Mouse (Mus musculus) neural tube, embryonic 11.5 days (tissue): ENCODE results near the gene Gm45062. TPM values are rescaled to one million over a fixed set of nuclear protein-coding genes. Genes with fewer than 3 reads are reported as not detected.

Source experiments
- ATAC-seq: fragments of 200-750 bp; cut with Nextera tagmentation; 2 replicates; pipeline ENCODE4 v1.8.0; 2017; ENCODE audit warnings: moderate number of reproducible peaks, mild to moderate bottlenecking, moderate TSS enrichment, moderate library complexity; ENCODE audit not compliant: insufficient read depth, low FRiP score, low TSS enrichment
- DNase-seq: peaks from one replicate; pipeline ENCODE4 v3.0.0-alpha.2; 2015; ENCODE audit warnings: low spot score
- H3K27ac ChIP-seq: fragments of 300-500 bp; sonication (generic); 2 replicates; pipeline ENCODE4 v1.5.1; 2014; ENCODE audit warnings: low read depth, mild to moderate bottlenecking, low read length
- H3K27me3 ChIP-seq: fragments of 300-500 bp; sonication (generic); 2 replicates; pipeline ENCODE4 v1.6.1; 2014; ENCODE audit warnings: mild to moderate bottlenecking, low read length, mixed read lengths; ENCODE audit not compliant: control insufficient read depth, insufficient read depth
- H3K36me3 ChIP-seq: fragments of 300-500 bp; sonication (generic); 2 replicates; pipeline ENCODE4 v1.6.1; 2014; ENCODE audit warnings: mild to moderate bottlenecking, low read length, moderate library complexity, mixed read lengths; ENCODE audit not compliant: control insufficient read depth, insufficient read depth
- H3K4me1 ChIP-seq: fragments of 300-500 bp; sonication (generic); 2 replicates; pipeline ENCODE4 v1.6.1; 2014; ENCODE audit warnings: low read length, mixed read lengths; ENCODE audit not compliant: control insufficient read depth, insufficient read depth
- H3K4me2 ChIP-seq: fragments of 300-500 bp; sonication (generic); 2 replicates; pipeline ENCODE4 v1.6.1; 2014; ENCODE audit warnings: low read depth, mild to moderate bottlenecking, moderate library complexity
- H3K4me3 ChIP-seq: fragments of 300-500 bp; sonication (generic); 2 replicates; pipeline ENCODE4 v1.5.1; 2014; ENCODE audit warnings: low read depth, low read length
- H3K9ac ChIP-seq: fragments of 300-500 bp; sonication (generic); 2 replicates; pipeline ENCODE4 v1.6.1; 2014; ENCODE audit warnings: mild to moderate bottlenecking, low read length
- H3K9me3 ChIP-seq: fragments of 300-500 bp; sonication (generic); 2 replicates; pipeline ENCODE4 v1.6.1; 2016; ENCODE audit warnings: low read length; ENCODE audit not compliant: control insufficient read depth
- WGBS: fragments of 180-500 bp; shearing (Covaris S2); extraction: QIAGEN DNeasy Blood & Tissue Kit; methylation state at CpG from one replicate; pipeline ENCODE4 v1.1.7; 2014; 5-methylcytosine and 5-hydroxymethylcytosine counted together
- polyA plus RNA-seq: library from polyadenylated mRNA; unstranded; fragments of >200 nt; fragmentation: Nextera tagmentation; extraction: Ambion mirVana; gene quantifications from 2 replicates; pipeline ENCODE4 v1.2.1, GENCODE M21; 2014

The Gm45062 gene
- polyA plus RNA-seq, 1 experiment from 2014 or later, result 18.3 TPM

- no peaks in the 10 kb centered on the region for H3K36me3 ChIP-seq
- ATAC-seq (no peak), DNase-seq (no peak)
- no peaks in the 10 kb centered on the region for H3K4me1 ChIP-seq
- H3K4me2 ChIP-seq, result no peak overlapping the region
- no peak overlapping the region for H3K4me3 ChIP-seq
- H3K9ac ChIP-seq, result no peak overlapping the region
- H3K9me3 ChIP-seq, result no peaks in the 10 kb centered on the region
- no peaks in the 10 kb centered on the region for H3K27me3 ChIP-seq
- 90% methylated on average over 6 of the region's 6 CpGs for WGBS
- H3K27ac ChIP-seq, result no peak overlapping the region
Measured at GRCm38 (mm10) chr6:8339453-8339852, 80.2 kb downstream of the Gm45062 start.

- no peaks in the 10 kb centered on the region for H3K4me1 ChIP-seq
- 92% methylated on average over 4 of the region's 4 CpGs for WGBS
Measured at GRCm38 (mm10) chr6:8343271-8343670, 84.0 kb downstream of the Gm45062 start.

GRCm38 (mm10) chr6:8345219-8345856 is 86.1 kb downstream of the Gm45062 start:
- DNase-seq (no peak), ATAC-seq (no peak)
- Histone ChIP-seq H3K4me1 (no peaks in the 10 kb centered on the region), H3K4me3 (no peak overlapping the region), H3K27me3 (no peaks in the 10 kb centered on the region), H3K9ac (no peak overlapping the region), H3K27ac (no peak overlapping the region), H3K36me3 (no peaks in the 10 kb centered on the region), H3K4me2 (no peak overlapping the region), H3K9me3 (no peaks in the 10 kb centered on the region)
- WGBS, result 70% methylated on average over 5 of the region's 5 CpGs

More at GRCm38 (mm10) chr6:8343271-8343670, 84.0 kb downstream of the Gm45062 start:
- H3K9ac ChIP-seq, result no peak overlapping the region
- H3K27me3 ChIP-seq, result no peaks in the 10 kb centered on the region
- H3K4me3 ChIP-seq, result no peak overlapping the region
- ATAC-seq, result no peak
- H3K27ac ChIP-seq, result no peak overlapping the region
- H3K36me3 ChIP-seq, result no peaks in the 10 kb centered on the region
- H3K4me2 ChIP-seq, result no peak overlapping the region
- no peak for DNase-seq
- no peaks in the 10 kb centered on the region for H3K9me3 ChIP-seq

GRCm38 (mm10) chr6:8347154-8347553 is 87.9 kb downstream of the Gm45062 start:
- Histone ChIP-seq H3K4me2 (no peak overlapping the region), H3K36me3 (no peaks in the 10 kb centered on the region), H3K4me3 (no peak overlapping the region), H3K4me1 (peaks cover 5% of the 10 kb centered on the region), H3K9ac (no peak overlapping the region), H3K27me3 (no peaks in the 10 kb centered on the region), H3K27ac (no peak overlapping the region), H3K9me3 (no peaks in the 10 kb centered on the region)
- no peak for DNase-seq
- no peak for ATAC-seq
- WGBS, result 91% methylated on average over 2 of the region's 2 CpGs

GRCm38 (mm10) chr6:8348344-8348743 is 89.1 kb downstream of the Gm45062 start:
- no peak for DNase-seq
- Histone ChIP-seq H3K4me2 (no peak overlapping the region), H3K9me3 (no peaks in the 10 kb centered on the region), H3K27me3 (no peaks in the 10 kb centered on the region), H3K27ac (no peak overlapping the region), H3K4me1 (peaks cover 5% of the 10 kb centered on the region), H3K4me3 (no peak overlapping the region), H3K9ac (no peak overlapping the region), H3K36me3 (no peaks in the 10 kb centered on the region)
- 90% methylated on average over 1 of the region's 1 CpGs for WGBS
- ATAC-seq, result no peak

GRCm38 (mm10) chr6:8349060-8349670 is 89.9 kb downstream of the Gm45062 start:
- DNase-seq, result no peak
- Histone ChIP-seq H3K27me3 (no peaks in the 10 kb centered on the region), H3K36me3 (no peaks in the 10 kb centered on the region), H3K9me3 (no peaks in the 10 kb centered on the region), H3K27ac (no peak overlapping the region), H3K4me3 (no peak overlapping the region), H3K4me2 (no peak overlapping the region), H3K9ac (no peak overlapping the region), H3K4me1 (peaks cover 10% of the 10 kb centered on the region)
- 80% methylated on average over 2 of the region's 2 CpGs for WGBS
- no peak for ATAC-seq

- ATAC-seq (no peak), DNase-seq (no peak)
- no peak overlapping the region for H3K4me3 ChIP-seq
- no peak overlapping the region; the same call in 1 of the 2 replicates for H3K27ac ChIP-seq
- peaks cover 10% of the 10 kb centered on the region for H3K4me1 ChIP-seq
- no peaks in the 10 kb centered on the region for H3K27me3 ChIP-seq
- H3K9me3 ChIP-seq, result no peaks in the 10 kb centered on the region
- no peak overlapping the region for H3K9ac ChIP-seq
- H3K4me2 ChIP-seq, result no peak overlapping the region
- H3K36me3 ChIP-seq, result no peaks in the 10 kb centered on the region
- 78% methylated on average over 2 of the region's 2 CpGs for WGBS
Measured at GRCm38 (mm10) chr6:8351507-8351906, 92.3 kb downstream of the Gm45062 start.

GRCm38 (mm10) chr6:8352533-8353168 is 93.4 kb downstream of the Gm45062 start:
- 26% methylated on average over 12 of the region's 12 CpGs for WGBS
- 0 out of 2 replicates have a peak overlapping the region, but pooled peaks have one; percentile 2 for H3K4me2 ChIP-seq
- peak overlapping the region; percentile 65; the same call in 1 of the 2 replicates for H3K27ac ChIP-seq
- H3K36me3 ChIP-seq, result no peaks in the 10 kb centered on the region
- H3K9ac ChIP-seq, result no peak overlapping the region
- H3K9me3 ChIP-seq, result no peaks in the 10 kb centered on the region
- DNase-seq (peak; percentile 59), ATAC-seq (peak; percentile 85)
- H3K4me1 ChIP-seq, result peaks cover 10% of the 10 kb centered on the region
- H3K27me3 ChIP-seq, result no peaks in the 10 kb centered on the region
- no peak overlapping the region for H3K4me3 ChIP-seq
